Mouse (Mus musculus) cortical plate, adult 2 months (tissue): ENCODE data around the gene B4galt5.

ENCODE experiments used
- CTCF ChIP-seq: fragments of 200-500 bp; IDR thresholded peaks from 2 replicates; pipeline ENCODE4 v1.5.1; 2011; ENCODE audit warnings: mild to moderate bottlenecking, control low read depth, low read length; ENCODE audit not compliant: insufficient read depth; ENCODE audit errors: extremely low read depth
- POLR2A ChIP-seq: fragments of 200-500 bp; IDR thresholded peaks from 2 replicates; pipeline ENCODE4 v1.6.1; 2011; ENCODE audit warnings: mild to moderate bottlenecking, low read length, control low read depth; ENCODE audit not compliant: insufficient read depth; ENCODE audit errors: extremely low read depth

- TF ChIP-seq CTCF, result no peak
- no peak for TF ChIP-seq POLR2A
These were observed 80.6 kb downstream of the B4galt5 start for GRCm38 (mm10) chr2:167268411-167268690.
